Mouse (Mus musculus): ENCODE results near the gene Gsto1. TPM values are rescaled to one million over a fixed set of nuclear protein-coding genes. Genes with fewer than 3 reads are reported as not detected.

The Gsto1 gene
- polyA plus RNA-seq (2012; rRNA removed): 51.7 and 57.2 TPM in 2 replicates
- 98.9 and 111 TPM in 2 replicates for polyA plus RNA-seq (2014; fragmentation: Nextera tagmentation; extraction: Ambion mirVana)

GRCm38 (mm10) chr19:47854796-47855783 is at the start of gene Gsto1:
Gene Gsto1 (plus strand): TSS chr19:47854970.
- H3K9ac ChIP-seq (replicated peaks): peak within 1 kb of the TSS; percentile 32
- ATAC-seq (ENCODE audit: insufficient read depth) (peak; percentile 86), DNase-seq (ENCODE audit: low read depth in 3 of 3, low spot score in 3 of 3) (peak; percentile 39 to 52 (median 51))
- no peak within 1 kb of the TSS for H3K27ac ChIP-seq
- no peaks in the 10 kb centered on the region; the same call in 1 of the 2 replicates for H3K36me3 ChIP-seq (replicated peaks; ENCODE audit: control insufficient read depth, insufficient read depth, low read depth)
- H3K4me1 ChIP-seq (replicated peaks; ENCODE audit: control insufficient read depth in 2 of 2, insufficient read depth in 2 of 2, low read length in 1 of 2): peaks cover 0 to 9% of the 10 kb centered on the region in 2 experiments; a peak in 2 of 4 replicates
- peak within 1 kb of the TSS; percentile 72 for H3K4me2 ChIP-seq (ENCODE audit: low read depth)
- no peaks in the 10 kb centered on the region; the same call in 1 of the 2 replicates for H3K27me3 ChIP-seq (ENCODE audit: control insufficient read depth, insufficient read depth, low read length)
- H3K9me3 ChIP-seq (ENCODE audit: control insufficient read depth, low read length): no peaks in the 10 kb centered on the region
- TF ChIP-seq EP300 (IDR thresholded peaks at IDR 0.05; ENCODE audit: low read depth) (no peak), CTCF (IDR thresholded peaks at IDR 0.05; ENCODE audit: low read depth) (0 out of 2 replicates have a peak, but pooled peaks have one; percentile 3)
- WGBS (ENCODE audit: insufficient replicate concordance): under 1% methylated on average over 59 of the region's 60 CpGs
- peak within 1 kb of the TSS; percentile 56 to 58 for H3K4me3 ChIP-seq (ENCODE audit: insufficient read depth in 1 of 2, low read depth in 2 of 2, low read length in 2 of 2)

GRCm38 (mm10) chr19:47812091-47812490 is 42.7 kb upstream of the Gsto1 start:
- H3K4me2 ChIP-seq (ENCODE audit: low read depth): no peak overlapping the region
- DNase-seq (ENCODE audit: low read depth in 3 of 3, low spot score in 3 of 3) (no peak), ATAC-seq (ENCODE audit: insufficient read depth) (no peak)
- no peaks in the 10 kb centered on the region for H3K27me3 ChIP-seq (ENCODE audit: control insufficient read depth, insufficient read depth, low read length)
- H3K4me1 ChIP-seq (replicated peaks; ENCODE audit: control insufficient read depth in 2 of 2, insufficient read depth in 2 of 2, low read length in 1 of 2): no peaks in the 10 kb centered on the region
- H3K27ac ChIP-seq: no peak overlapping the region
- no peaks in the 10 kb centered on the region for H3K36me3 ChIP-seq (replicated peaks; ENCODE audit: control insufficient read depth, insufficient read depth, low read depth)
- no peak overlapping the region for H3K4me3 ChIP-seq (ENCODE audit: insufficient read depth in 1 of 2, low read depth in 2 of 2, low read length in 2 of 2)
- TF ChIP-seq EP300 (IDR thresholded peaks at IDR 0.05; ENCODE audit: low read depth) (no peak), CTCF (IDR thresholded peaks at IDR 0.05; ENCODE audit: low read depth) (no peak)
- 67% methylated on average over 10 of the region's 10 CpGs for WGBS (ENCODE audit: insufficient replicate concordance)
- H3K9me3 ChIP-seq (ENCODE audit: control insufficient read depth, low read length): no peaks in the 10 kb centered on the region
- no peak overlapping the region for H3K9ac ChIP-seq (replicated peaks)

GRCm38 (mm10) chr19:47814721-47815120 is 40.0 kb upstream of the Gsto1 start:
- Histone ChIP-seq H3K27ac (no peak overlapping the region), H3K4me3 (ENCODE audit: insufficient read depth in 1 of 2, low read depth in 2 of 2, low read length in 2 of 2) (no peak overlapping the region), H3K36me3 (replicated peaks; ENCODE audit: control insufficient read depth, insufficient read depth, low read depth) (no peaks in the 10 kb centered on the region), H3K4me2 (ENCODE audit: low read depth) (no peak overlapping the region), H3K4me1 (replicated peaks; ENCODE audit: control insufficient read depth in 2 of 2, insufficient read depth in 2 of 2, low read length in 1 of 2) (no peaks in the 10 kb centered on the region), H3K9me3 (ENCODE audit: control insufficient read depth, low read length) (no peaks in the 10 kb centered on the region), H3K9ac (replicated peaks) (no peak overlapping the region), H3K27me3 (ENCODE audit: control insufficient read depth, insufficient read depth, low read length) (no peaks in the 10 kb centered on the region)
- ATAC-seq (ENCODE audit: insufficient read depth): no peak
- DNase-seq (ENCODE audit: low read depth in 3 of 3, low spot score in 3 of 3): no peak
- 55% methylated on average over 5 of the region's 5 CpGs for WGBS (ENCODE audit: insufficient replicate concordance)
- TF ChIP-seq EP300 (IDR thresholded peaks at IDR 0.05; ENCODE audit: low read depth): no peak
- TF ChIP-seq CTCF (IDR thresholded peaks at IDR 0.05; ENCODE audit: low read depth): no peak

- Histone ChIP-seq H3K4me1 (replicated peaks; ENCODE audit: control insufficient read depth in 2 of 2, insufficient read depth in 2 of 2, low read length in 1 of 2) (no peaks in the 10 kb centered on the region), H3K9me3 (ENCODE audit: control insufficient read depth, low read length) (no peaks in the 10 kb centered on the region), H3K36me3 (replicated peaks; ENCODE audit: control insufficient read depth, insufficient read depth, low read depth) (no peaks in the 10 kb centered on the region), H3K27me3 (ENCODE audit: control insufficient read depth, insufficient read depth, low read length) (no peaks in the 10 kb centered on the region), H3K9ac (replicated peaks) (no peak overlapping the region), H3K27ac (no peak overlapping the region), H3K4me3 (ENCODE audit: insufficient read depth in 1 of 2, low read depth in 2 of 2, low read length in 2 of 2) (no peak overlapping the region), H3K4me2 (ENCODE audit: low read depth) (no peak overlapping the region)
- 66% methylated on average over 9 of the region's 9 CpGs for WGBS (ENCODE audit: insufficient replicate concordance)
- no peak for TF ChIP-seq CTCF (IDR thresholded peaks at IDR 0.05; ENCODE audit: low read depth)
- TF ChIP-seq EP300 (IDR thresholded peaks at IDR 0.05; ENCODE audit: low read depth): no peak
- DNase-seq (ENCODE audit: low read depth in 3 of 3, low spot score in 3 of 3) (no peak), ATAC-seq (ENCODE audit: insufficient read depth) (no peak)
Measured at GRCm38 (mm10) chr19:47817692-47818091, 37.1 kb upstream of the Gsto1 start.
